Mouse (Mus musculus): ENCODE data around the gene Armc10. TPM values are rescaled to one million over a fixed set of nuclear protein-coding genes. Genes with fewer than 3 reads are reported as not detected.

The Armc10 gene
- total and polyA plus RNA-seq, 3 experiments: 32.5 to 54.9 (median 34.1) TPM

- TF ChIP-seq TAL1 (conservative IDR thresholded peaks at IDR 0.05; ENCODE audit: low read depth, low read length): no peak
- no peak for TF ChIP-seq GATA1 (IDR thresholded peaks at IDR 0.05; ENCODE audit: borderline replicate concordance, low read length)
- TF ChIP-seq POLR2AphosphoS5 (IDR thresholded peaks at IDR 0.05; ENCODE audit: insufficient replicate concordance, low read depth, low read length): no peak
- TF ChIP-seq GATA2 (IDR thresholded peaks at IDR 0.05; ENCODE audit: borderline replicate concordance, low read depth, low read length): no peak
- no peak for TF ChIP-seq CTCF (IDR thresholded peaks at IDR 0.05; ENCODE audit: low read depth, low read length)
- Histone ChIP-seq H3K27me3 (ENCODE audit: insufficient read depth, low read length) (no peaks in the 10 kb centered on the region), H3K4me1 (ENCODE audit: insufficient read depth, low read depth, low read length) (peaks cover 12% of the 10 kb centered on the region; the same call in 1 of the 2 replicates), H3K4me3 (ENCODE audit: low read depth, low read length) (no peak overlapping the region), H3K9me3 (replicated peaks) (no peaks in the 10 kb centered on the region), H3K36me3 (replicated peaks) (peaks cover 68% of the 10 kb centered on the region)
- DNase-seq (ENCODE audit: low spot score) (no peak), ATAC-seq (ENCODE audit: extremely low read depth, insufficient number of reproducible peaks, low FRiP score, poor library complexity, severe bottlenecking) (no peak)
These were observed 17.5 kb downstream of the Armc10 start for GRCm38 (mm10) chr5:21663081-21663480.

DNA sequence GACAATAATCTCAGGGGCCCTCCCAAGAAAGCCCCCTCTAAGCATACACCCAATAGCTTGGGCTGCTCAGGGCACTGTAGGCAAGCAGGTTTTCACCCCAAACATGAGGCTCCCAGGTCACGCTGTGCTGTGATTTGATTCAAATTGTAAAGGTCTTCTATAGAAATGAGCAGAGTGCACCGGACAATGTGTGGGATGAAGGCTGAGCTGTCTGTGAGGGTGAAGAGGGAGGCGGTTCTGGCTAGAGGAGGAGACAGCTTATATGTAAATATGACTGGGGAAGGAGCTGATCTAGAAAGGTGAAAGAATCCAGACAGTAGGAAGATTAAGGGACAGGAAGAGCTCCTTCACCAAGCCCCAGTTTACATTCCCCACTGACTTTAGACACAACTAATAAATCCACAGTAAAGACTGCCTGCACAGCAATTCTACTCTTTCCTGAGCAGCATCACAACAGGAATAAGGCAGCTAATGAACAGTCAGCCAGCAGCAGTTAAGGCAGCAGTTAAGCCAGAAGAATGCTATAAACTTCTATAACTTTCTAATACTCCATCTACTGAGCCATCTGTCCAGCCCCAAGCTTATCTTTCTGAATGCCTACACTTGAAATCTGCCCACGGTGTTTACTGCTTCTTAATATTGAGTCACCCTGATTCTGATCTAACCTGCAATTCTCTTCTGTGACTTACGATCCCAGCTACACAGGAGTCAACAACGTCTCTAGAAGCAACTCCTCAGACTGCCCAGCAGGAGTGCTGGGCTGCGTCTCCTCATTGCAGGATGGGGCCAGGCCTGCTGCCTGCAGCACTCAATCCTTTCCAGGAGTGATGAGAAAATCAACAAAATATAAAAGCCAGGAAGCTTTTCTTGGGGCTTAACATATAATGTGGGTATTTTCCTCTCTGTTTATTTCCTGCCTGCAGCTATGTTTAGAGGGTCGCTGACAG is 21.9 kb downstream of the Armc10 start:
- no peak for ATAC-seq (ENCODE audit: extremely low read depth, insufficient number of reproducible peaks, low FRiP score, poor library complexity, severe bottlenecking)
- Histone ChIP-seq H3K27me3 (ENCODE audit: insufficient read depth, low read length) (no peaks in the 10 kb centered on the region), H3K9me3 (replicated peaks) (no peaks in the 10 kb centered on the region), H3K4me1 (ENCODE audit: insufficient read depth, low read depth, low read length) (peaks cover 10% of the 10 kb centered on the region), H3K4me3 (ENCODE audit: low read depth, low read length) (no peak overlapping the region), H3K36me3 (replicated peaks) (peaks cover 57% of the 10 kb centered on the region)
- no peak for TF ChIP-seq GATA1 (IDR thresholded peaks at IDR 0.05; ENCODE audit: borderline replicate concordance, low read length)
- TF ChIP-seq GATA2 (IDR thresholded peaks at IDR 0.05; ENCODE audit: borderline replicate concordance, low read depth, low read length): no peak
- TF ChIP-seq POLR2AphosphoS5 (IDR thresholded peaks at IDR 0.05; ENCODE audit: insufficient replicate concordance, low read depth, low read length): no peak
- no peak for TF ChIP-seq CTCF (IDR thresholded peaks at IDR 0.05; ENCODE audit: low read depth, low read length)
- no peak for TF ChIP-seq TAL1 (conservative IDR thresholded peaks at IDR 0.05; ENCODE audit: low read depth, low read length)
- DNase-seq (ENCODE audit: low spot score): no peak

DNA sequence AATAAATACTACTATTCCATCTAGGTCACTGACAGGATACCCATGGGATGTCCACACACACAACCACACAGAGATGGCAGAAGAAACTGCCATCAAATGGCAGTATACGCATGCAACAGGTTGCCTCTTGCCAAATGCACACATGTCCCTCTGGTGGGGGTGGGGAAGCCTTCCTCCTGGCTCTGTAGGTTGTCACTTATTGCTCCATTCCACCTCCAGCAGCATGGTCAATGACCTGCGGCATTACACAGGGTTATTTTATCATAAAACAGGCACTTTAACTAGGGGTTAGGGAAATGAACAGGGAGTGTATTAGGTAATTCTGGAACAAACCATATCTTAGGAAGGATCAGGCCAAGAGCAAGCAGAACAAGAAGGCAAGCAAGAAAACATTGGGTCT is 23.7 kb downstream of the Armc10 start:
- H3K4me3 ChIP-seq (ENCODE audit: low read depth, low read length): no peak overlapping the region
- H3K27me3 ChIP-seq (ENCODE audit: insufficient read depth, low read length): no peaks in the 10 kb centered on the region
- ATAC-seq (ENCODE audit: extremely low read depth, insufficient number of reproducible peaks, low FRiP score, poor library complexity, severe bottlenecking) (no peak), DNase-seq (ENCODE audit: low spot score) (no peak)
- H3K4me1 ChIP-seq (ENCODE audit: insufficient read depth, low read depth, low read length): peaks cover 21% of the 10 kb centered on the region
- H3K36me3 ChIP-seq (replicated peaks): peaks cover 46% of the 10 kb centered on the region
- no peak for TF ChIP-seq TAL1 (conservative IDR thresholded peaks at IDR 0.05; ENCODE audit: low read depth, low read length)
- no peak for TF ChIP-seq CTCF (IDR thresholded peaks at IDR 0.05; ENCODE audit: low read depth, low read length)
- no peak for TF ChIP-seq POLR2AphosphoS5 (IDR thresholded peaks at IDR 0.05; ENCODE audit: insufficient replicate concordance, low read depth, low read length)
- TF ChIP-seq GATA2 (IDR thresholded peaks at IDR 0.05; ENCODE audit: borderline replicate concordance, low read depth, low read length): no peak
- no peak for TF ChIP-seq GATA1 (IDR thresholded peaks at IDR 0.05; ENCODE audit: borderline replicate concordance, low read length)
- no peaks in the 10 kb centered on the region for H3K9me3 ChIP-seq (replicated peaks)

DNA sequence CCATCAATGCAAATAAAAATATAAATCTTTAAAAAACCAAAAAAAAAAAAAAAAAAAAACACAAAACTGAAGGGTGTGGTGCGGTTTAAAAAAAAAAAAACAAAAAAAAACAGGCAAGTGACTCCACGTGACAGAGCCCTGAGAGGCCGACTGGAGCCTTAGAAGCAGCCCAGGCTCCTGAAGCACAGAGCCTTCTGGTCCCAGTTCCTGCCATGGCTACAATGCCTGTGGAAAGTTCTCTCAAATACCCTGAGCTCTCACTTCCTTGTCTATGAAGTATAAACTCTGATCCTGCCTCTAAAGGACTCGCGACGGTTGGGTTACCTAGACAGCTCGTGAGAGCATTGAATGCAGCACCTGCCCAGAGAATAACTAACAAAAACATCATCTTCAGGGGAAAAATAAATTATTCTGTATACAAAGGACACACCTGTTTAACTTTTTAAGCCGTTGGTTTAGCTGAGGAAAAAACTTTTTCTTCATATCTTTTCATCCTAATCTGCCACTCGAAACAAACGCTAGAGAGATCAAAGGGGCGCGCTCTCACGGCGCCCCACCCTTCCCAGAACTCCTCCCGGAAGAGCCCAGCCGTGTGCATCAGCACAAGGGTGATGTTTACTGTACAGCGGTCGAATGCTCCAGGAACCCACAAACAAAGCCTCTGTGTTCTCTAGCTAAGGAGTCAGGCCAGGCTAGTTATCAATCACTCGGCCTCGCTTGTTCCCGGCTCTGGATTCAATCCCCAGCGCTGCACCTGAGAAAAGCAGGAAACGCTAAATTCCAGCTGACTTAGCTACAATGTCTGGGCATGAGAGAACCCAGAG is 27.4 kb downstream of the Armc10 start:
- ATAC-seq (ENCODE audit: extremely low read depth, insufficient number of reproducible peaks, low FRiP score, poor library complexity, severe bottlenecking) (peak; percentile 76), DNase-seq (ENCODE audit: low spot score) (peak; percentile 61)
- Histone ChIP-seq H3K36me3 (replicated peaks) (peaks cover 53% of the 10 kb centered on the region), H3K27me3 (ENCODE audit: insufficient read depth, low read length) (no peaks in the 10 kb centered on the region), H3K9me3 (replicated peaks) (no peaks in the 10 kb centered on the region), H3K4me3 (ENCODE audit: low read depth, low read length) (peak overlapping the region; percentile 55; the same call in 1 of the 2 replicates), H3K4me1 (ENCODE audit: insufficient read depth, low read depth, low read length) (peaks cover 27% of the 10 kb centered on the region)
- TF ChIP-seq GATA2 (IDR thresholded peaks at IDR 0.05; ENCODE audit: borderline replicate concordance, low read depth, low read length) (no peak), CTCF (IDR thresholded peaks at IDR 0.05; ENCODE audit: low read depth, low read length) (no peak), POLR2AphosphoS5 (IDR thresholded peaks at IDR 0.05; ENCODE audit: insufficient replicate concordance, low read depth, low read length) (no peak), TAL1 (conservative IDR thresholded peaks at IDR 0.05; ENCODE audit: low read depth, low read length) (no peak), GATA1 (IDR thresholded peaks at IDR 0.05; ENCODE audit: borderline replicate concordance, low read length) (no peak)

GRCm38 (mm10) chr5:21673742-21674141 is 28.1 kb downstream of the Armc10 start:
- Histone ChIP-seq H3K36me3 (replicated peaks) (peaks cover 58% of the 10 kb centered on the region), H3K9me3 (replicated peaks) (no peaks in the 10 kb centered on the region), H3K4me3 (ENCODE audit: low read depth, low read length) (no peak overlapping the region; the same call in 1 of the 2 replicates), H3K4me1 (ENCODE audit: insufficient read depth, low read depth, low read length) (peaks cover 27% of the 10 kb centered on the region), H3K27me3 (ENCODE audit: insufficient read depth, low read length) (no peaks in the 10 kb centered on the region)
- TF ChIP-seq POLR2AphosphoS5 (IDR thresholded peaks at IDR 0.05; ENCODE audit: insufficient replicate concordance, low read depth, low read length) (no peak), GATA1 (IDR thresholded peaks at IDR 0.05; ENCODE audit: borderline replicate concordance, low read length) (no peak), CTCF (IDR thresholded peaks at IDR 0.05; ENCODE audit: low read depth, low read length) (no peak), GATA2 (IDR thresholded peaks at IDR 0.05; ENCODE audit: borderline replicate concordance, low read depth, low read length) (no peak), TAL1 (conservative IDR thresholded peaks at IDR 0.05; ENCODE audit: low read depth, low read length) (no peak)
- no peak for DNase-seq (ENCODE audit: low spot score)
- ATAC-seq (ENCODE audit: extremely low read depth, insufficient number of reproducible peaks, low FRiP score, poor library complexity, severe bottlenecking): no peak
